Mouse (Mus musculus): ENCODE data around the gene Lipa.

GRCm38 (mm10) chr19:34524646-34525045 is 2.6 kb downstream of the Lipa start:
- TF ChIP-seq CTCF (IDR thresholded peaks at IDR 0.05; ENCODE audit: control insufficient read depth, insufficient read depth, insufficient read length) (no peak), USF1 (IDR thresholded peaks at IDR 0.05; ENCODE audit: low read depth) (no peak), MAX (IDR thresholded peaks at IDR 0.05) (no peak), MYOD1 (IDR thresholded peaks at IDR 0.05; ENCODE audit: control insufficient read depth, insufficient read length, low read depth) (no peak), CEBPB (IDR thresholded peaks at IDR 0.05; ENCODE audit: low read depth) (no peak)
